Mouse (Mus musculus): ENCODE results near the gene Nos1ap.

Gene Nos1ap

DNA sequence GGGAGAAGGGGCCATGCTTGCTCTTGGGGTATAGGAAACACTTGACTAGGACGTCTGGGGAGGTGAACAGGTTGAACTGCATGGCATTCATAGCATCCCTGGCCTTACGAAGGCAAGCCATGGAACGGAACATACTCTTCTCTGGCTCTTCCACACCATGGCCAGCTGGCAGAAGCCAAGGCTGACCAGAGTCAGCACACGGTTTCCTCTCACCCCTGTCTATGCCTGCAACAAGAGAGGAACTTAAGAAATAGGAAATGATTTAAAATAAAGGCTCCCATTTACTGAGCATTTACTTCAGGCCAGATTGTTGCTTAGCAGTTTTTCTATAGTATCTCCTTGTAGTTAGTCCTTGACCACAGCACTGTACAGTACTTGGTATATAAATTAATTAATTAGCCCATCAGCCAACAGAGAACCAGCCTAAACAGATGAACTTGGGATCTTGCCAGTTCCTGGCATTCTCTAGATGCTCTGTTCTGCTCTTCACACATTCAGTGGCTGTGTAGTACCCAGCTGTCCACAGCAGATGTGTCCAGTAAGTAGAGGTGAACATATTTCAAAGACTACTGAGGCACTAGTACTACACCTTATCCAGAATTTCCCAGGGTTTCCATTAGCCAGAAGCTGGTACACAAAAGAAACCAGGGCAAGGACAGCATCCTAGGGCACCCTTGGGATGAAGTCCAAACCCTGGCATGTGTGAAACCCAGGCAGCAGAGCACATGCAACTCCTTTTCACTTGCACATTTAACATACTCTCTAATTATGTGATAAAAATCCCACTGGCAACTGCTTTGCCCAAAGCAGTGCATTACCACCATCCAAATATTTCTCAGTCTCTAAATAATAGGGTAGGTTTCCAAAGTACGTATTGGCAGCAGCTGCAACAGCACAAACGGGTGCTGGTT, 123.3 kb downstream of the Nos1ap start:
- DNase-seq (ENCODE audit: low spot score in 2 of 2): no peak

DNA sequence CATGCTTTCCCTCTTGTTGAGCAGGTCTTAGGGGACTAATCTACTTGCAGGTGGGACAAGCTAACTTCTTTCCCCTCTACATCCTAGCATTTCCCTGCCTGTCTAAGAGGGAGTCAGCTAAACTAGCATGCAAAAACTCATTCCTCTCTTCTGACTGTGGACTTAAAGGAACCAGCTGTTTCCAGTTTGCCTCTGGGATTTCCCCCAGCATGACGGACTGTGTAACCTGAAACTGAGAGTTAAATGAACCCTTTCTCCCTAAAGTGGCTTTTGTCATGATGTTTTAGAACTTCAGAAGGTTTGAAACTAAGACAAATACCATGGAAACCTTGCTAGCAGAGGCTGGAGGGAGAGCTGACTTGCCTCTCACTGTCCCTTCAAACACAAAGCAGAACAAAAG, 127.5 kb downstream of the Nos1ap start:
- no peak for DNase-seq (ENCODE audit: low spot score in 2 of 2)

DNA sequence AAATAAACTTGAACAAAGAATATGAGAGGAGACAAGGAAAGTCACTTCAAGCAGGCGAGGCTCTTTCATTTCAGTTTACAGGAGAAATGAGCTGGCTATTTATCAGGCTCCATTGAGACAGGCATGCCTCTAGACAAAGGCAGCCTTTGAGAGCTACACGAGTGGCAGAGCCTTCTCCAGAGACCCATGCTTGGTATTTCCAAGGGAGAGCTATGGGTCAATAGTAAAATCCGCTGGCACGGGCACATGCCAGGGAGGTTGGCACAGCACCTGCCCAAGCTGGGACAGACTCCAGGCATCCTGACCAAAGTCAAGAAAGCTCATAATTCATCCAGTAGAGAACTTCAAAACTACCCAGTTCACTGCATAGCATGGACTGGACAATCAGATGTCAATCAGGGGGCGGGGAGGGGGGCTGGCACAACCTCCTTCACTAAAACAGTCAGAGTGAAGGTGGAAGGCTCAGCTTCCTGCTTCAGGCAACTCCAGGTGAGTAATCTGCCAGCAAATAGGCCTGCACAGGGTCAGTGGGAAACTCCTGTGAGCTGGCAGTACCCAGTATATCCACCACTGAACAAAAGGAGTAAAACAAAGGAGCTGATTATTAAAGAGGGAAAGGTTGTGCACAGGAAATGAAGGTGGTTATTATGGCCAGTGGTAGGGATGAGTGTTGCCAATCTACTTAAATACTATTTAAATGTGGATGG, 129.6 kb downstream of the Nos1ap start:
- DNase-seq (ENCODE audit: low spot score in 2 of 2): peak; percentile 63 to 69

DNA sequence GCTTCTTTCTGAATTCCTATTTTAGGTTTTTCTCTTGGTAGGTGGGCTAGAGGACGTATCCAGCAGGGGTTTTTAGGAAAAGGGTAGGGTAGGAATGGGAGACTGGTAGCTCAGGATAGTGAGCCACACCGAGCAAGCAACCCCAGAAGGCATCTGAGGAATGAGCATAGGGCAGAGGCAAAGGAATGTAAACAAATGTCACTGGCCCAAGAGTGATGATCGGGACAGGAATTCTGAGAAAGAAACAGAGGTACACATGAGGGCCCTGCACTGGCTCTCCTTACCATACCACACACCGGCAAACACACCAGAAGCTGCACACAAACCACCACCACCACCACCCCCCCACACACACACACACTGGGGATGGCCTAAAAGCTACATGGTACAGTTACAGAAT, 132.0 kb downstream of the Nos1ap start:
- DNase-seq (ENCODE audit: low spot score in 2 of 2): no peak

DNA sequence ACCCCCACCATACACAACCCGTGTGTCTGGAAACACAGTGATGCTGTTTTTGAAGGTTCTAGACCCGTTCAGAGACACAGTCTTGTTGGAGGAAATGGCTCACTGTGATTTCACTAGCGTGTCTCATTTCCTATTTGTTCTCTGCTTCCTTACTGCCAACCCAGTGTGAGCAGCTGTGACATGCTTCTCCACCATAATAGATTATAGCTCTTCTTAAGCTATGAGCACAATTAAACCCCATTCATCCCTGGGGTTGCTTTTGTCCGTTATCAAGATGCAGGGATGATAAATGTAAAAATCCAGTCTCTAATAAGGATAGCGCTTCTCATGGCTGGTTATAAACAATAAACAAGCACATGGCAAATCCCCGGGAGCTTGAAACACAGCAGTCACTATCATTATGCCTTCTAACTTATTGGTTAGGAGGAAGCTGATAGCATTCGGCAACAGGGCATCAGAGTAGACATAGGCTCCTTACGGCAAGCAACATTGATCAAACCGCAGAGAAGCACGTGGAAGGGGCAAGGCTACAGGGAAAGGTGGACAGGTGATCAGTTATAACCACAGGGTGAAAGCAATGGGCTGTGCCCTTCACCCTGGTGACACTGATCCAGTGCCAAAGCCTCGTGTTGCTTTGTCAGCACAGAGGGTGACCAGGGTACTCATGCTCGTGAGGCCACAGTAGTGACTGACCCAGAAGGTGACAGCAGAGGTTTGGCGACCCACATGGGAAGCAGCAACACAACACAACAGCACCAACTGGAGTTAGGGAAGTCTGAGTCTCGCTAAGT, 133.6 kb downstream of the Nos1ap start:
- no peak for DNase-seq (ENCODE audit: low spot score in 2 of 2)

DNA sequence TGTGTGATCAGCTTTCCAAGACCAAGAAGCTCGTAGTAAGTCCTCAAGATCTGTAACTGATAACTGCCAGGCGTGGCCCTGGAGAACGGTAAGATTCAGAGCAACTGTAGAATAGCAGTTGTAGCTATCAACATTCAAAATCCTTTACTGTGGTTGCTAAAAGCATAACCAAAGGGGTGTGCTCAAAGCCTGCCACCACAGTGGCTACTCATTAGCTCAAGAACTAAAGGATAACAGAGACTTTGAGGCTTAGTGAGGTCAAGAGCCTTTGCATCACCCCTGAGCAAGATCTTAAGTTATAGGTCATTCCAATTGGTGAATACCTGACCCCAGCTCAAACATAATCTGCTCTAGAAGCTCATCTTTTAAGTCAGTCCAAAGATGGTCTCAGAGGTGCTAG, 134.3 kb downstream of the Nos1ap start:
- DNase-seq (ENCODE audit: low spot score in 2 of 2): no peak

DNA sequence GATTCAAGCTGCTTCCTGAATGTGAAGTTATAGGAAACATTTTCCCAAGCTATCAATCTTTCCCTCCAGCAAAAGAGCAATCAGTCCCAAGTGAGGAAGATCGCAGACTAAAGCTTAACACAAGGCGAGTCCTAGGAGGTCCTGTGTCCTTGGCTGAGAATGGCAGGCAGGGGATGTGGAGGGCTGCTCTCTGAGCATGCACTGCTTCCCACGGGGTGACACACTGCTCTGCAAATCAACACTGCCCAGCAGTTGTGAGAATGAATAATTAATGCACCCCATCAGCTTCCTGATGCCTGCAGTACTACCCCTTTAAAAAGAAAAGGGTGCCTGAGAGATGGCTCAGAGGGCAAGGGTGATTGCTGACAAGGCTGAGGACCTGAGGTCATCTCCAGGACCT, 136.2 kb downstream of the Nos1ap start:
- no peak for DNase-seq (ENCODE audit: low spot score in 2 of 2)

DNA sequence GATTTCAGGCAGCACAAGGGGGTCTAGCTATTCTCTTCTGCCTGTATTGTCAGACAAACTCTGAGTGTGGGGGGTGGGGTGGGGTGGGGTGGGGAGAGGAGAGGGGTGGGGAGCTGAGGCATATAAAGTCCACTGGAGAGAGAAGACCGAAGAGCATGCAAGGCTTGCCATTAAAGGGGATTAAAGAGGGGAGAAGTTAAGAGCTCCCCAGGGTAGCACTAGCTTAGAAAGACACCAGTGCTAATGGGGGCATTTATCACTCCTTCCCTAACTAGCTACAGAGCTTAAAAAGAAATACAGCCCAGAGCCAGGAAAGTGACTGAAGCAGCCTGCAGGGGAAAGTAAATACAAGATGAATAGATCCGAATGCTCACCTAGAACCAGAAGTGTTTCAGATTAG, 141.4 kb downstream of the Nos1ap start:
- no peak for DNase-seq (ENCODE audit: low spot score in 2 of 2)

DNA sequence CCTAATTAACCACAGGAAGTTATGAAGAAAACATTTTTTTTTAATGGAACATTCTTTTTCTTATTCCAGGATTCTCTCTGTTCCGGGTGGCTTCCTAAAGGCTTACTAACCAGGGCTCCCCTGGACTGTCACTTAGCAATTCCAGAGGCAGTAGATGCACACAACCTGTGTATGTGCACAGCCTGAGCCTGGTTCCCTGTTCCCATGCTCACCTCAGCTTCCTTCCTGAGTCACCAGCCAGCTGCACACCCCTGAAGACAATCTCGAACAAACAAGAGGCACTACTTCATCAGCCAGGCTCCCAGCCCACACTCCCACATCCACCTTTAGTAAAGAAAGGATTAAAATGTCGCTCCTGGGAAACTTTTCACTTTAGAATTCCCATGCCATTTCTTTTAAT, 144.2 kb downstream of the Nos1ap start:
- no peak for DNase-seq (ENCODE audit: low spot score in 2 of 2)

DNA sequence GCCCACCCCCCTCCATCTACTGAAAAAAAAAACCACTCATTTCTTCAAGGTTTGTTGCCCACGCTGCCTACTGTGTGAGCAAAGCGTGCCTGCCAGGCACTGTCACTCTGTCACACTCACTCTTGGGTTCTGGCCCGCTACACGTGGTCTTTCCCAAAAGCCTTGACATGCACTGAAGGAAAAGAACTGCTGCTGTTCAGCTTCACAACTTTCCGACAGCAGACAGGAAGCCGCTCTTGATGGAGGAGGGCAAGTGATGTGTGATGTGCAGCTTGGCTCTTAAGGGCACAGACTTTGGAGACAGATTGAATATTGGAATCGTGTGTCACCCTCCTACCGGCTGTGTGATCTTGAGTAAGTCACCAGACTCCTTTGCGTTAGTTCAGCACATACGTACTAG, 149.3 kb downstream of the Nos1ap start:
- DNase-seq (ENCODE audit: low spot score in 2 of 2): peak; percentile 38 to 43

DNA sequence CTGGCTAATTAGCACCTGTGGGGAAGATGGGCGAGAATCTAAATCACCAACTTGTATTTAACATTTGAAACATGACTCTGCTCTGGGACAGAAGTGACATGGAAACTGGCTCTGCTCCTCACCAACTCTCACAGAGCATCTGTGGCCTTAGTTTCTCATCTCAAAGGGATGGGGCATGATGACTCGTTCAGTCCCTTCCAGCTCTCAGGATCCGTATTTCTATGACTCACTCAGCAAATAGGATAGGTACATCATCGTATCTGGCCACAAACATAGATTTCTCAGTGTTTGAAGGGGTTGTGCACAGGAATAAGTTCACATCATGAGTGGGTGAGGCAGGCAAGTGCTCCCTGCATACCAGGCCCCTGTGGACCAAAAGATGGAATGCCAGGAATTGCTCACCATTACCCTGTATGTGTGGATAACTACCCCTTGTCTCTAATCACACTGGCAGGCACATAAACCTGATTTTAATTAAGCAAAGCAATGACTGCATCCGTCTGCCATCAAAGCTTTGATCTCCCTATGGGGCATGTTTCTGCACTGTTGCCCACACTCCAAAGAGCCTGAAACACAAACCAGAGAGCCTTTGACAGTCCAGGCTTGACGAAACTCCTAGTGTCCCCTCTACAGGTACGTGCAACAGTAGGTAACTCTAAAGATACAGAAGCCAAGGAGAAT, 151.1 kb downstream of the Nos1ap start:
- DNase-seq (ENCODE audit: low spot score in 2 of 2): no peak

DNA sequence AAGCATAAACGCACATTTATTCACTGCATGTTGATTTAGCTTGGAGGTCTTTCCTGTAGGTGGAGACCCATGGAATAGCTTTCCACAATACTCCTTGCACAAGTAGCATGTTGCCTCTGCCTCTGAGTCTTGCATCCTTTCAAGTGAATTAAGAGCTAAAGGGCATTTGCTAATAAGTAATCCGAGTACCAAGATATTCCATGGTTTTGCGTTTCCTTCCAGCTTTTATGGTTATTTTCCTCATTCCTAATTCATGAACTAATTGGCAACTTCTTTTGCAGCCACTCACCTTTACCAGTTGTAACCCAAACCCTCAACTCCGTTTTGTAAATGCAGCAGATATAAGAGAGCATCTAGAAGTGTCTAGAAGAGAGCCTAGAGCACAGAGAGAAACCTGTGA, 155.5 kb downstream of the Nos1ap start:
- no peak for DNase-seq (ENCODE audit: low spot score in 2 of 2)

DNA sequence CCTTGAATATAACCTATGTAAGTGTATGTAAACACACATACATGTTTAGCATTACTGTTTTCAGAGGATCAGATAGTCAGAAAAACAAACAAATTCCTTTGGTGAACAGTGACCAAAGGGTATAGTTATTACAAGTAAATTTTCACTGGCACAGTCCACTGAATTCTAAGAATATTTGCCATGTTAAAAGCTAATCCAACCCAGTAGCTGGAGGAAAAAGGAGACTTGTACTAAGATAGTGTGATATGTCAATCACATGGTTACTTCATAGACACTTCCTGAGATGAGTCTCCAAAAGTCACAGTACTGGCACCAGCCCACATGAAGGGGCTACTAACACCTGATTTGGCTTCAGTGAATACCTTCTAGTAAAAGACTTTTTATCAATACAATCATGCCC, 156.0 kb downstream of the Nos1ap start:
- DNase-seq (ENCODE audit: low spot score in 2 of 2): peak in 1 of 2 experiments; percentile 3

DNA sequence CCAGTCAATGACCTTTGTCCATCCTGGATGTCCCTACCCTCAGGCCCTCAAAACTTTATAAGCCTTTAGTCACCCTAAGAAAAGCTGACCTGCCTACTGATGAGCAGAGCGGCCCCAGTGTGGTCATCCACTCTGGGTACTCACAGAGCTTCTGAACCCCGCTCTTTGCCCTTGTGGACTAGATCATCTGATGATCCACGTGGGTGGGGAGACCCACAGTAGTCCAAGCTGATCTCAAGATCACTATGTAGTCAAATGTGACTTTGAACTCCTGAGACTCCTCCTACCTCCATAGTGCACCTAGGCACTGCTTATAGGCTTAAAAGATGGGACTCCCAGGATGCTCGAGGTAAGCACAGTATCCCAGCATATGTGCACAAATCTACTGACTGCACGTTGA, 157.4 kb downstream of the Nos1ap start:
- peak in 1 of 2 experiments; percentile 10 for DNase-seq (ENCODE audit: low spot score in 2 of 2)

DNA sequence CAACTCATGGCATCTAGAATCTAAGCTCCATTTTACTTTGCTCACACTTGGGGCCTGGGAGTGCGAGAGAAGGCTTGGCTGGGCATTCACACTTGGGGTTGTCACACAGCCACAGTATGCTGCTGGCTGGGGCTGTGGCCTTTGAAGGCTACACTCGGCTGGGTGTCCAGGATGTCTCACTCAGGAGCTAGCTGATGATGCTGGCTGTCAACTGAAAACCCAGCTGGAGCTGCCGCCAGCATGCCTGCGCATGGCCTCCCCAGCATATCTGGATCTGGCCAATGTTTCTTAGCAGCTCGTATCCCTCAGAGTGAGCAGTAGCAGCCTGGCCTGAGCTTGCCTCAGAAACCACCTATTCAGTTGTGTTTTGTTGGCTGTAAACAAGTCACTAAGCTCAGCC, 158.3 kb downstream of the Nos1ap start:
- DNase-seq (ENCODE audit: low spot score in 2 of 2): peak in 1 of 2 experiments; percentile 34

DNA sequence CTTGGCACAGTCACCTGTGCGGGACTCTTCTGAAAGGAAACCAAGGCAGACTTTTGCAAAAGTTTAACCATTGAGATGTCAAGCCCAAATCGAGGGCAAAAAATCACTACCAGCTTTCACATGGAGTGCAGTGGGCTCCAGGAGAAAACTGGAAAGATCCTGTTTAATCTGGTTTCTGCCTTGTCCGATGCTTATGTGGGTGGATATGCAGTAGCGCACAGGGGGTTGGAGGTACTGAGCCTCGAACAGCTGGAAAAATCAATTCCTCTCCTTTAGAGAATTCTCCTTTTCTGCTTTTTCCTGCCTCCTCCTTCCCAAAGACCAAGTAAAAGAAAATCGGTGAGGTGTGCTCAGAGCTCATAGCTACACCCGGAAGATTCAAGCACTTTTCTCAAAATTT, 159.0 kb downstream of the Nos1ap start:
- DNase-seq (ENCODE audit: low spot score in 2 of 2): peak in 1 of 2 experiments; percentile 8

DNA sequence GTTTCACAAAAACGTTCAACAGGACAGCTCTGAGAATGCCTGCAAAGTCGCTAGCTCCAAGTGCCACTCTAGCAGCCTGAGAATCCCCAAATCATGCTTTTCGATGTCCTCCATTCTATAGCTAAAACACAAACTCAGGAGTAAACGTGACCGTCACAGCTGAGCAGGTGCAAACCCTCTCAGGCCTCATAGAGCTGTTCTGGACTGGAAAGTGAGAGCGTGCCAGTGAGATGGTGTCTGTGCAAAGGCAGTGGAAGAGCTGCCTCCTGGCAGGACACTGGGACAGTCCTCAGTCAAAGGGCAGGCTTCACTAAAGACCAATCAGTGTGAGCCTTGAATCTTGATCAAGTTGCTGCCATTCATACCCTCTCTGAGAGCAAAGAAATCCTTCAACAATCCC, 160.0 kb downstream of the Nos1ap start:
- DNase-seq (ENCODE audit: low spot score in 2 of 2): peak in 1 of 2 experiments; percentile 16

DNA sequence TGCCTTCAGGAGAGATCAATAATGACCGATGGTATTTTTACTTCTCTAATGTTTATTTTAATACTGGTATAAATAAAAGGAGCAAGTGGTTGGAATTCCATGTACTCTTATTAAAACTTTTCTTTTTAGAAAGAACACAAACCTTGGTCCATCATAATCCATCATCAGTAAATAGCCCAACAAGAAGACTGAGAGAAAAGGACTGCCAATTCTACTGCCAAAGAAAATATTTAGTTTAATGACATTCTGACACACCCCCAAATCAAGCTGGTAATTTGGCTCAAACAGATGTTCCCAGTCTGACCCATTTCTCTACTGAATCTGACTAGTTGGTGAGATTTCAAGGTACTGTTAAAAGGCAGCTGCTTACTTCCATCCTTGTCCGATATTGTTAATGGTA, 161.5 kb downstream of the Nos1ap start:
- no peak for DNase-seq (ENCODE audit: low spot score in 2 of 2)

DNA sequence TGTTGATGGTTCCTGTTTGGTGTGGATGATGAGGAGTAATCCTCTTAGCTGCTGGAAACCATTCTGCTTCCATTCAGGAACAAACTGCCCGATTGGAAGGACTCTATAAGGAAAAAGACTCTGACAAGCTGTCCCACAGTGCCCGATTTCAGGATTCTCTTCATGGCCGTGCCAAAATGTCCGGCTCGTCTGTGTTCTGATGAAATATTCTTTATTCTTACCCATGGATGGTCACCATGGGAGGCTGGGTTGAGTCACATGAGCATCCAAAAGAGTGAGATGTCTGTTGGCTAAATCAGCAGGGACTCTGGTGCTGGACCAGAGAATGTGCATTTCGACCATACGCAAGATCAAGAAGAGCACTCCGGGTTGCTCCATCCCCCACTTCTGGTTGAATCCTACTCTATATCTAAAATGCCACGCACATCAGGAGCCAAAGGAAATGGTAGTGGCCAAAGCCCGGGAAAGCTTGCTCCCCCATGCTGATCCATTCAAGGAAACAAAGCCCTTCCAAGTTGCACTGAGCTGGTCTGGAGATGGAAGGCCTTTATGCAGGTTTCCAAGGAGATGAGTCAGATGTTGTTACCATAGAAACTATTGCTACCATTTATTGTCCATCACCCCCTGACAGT, 165.3 kb downstream of the Nos1ap start:
- peak in 1 of 2 experiments; percentile 56 for DNase-seq (ENCODE audit: low spot score in 2 of 2)

DNA sequence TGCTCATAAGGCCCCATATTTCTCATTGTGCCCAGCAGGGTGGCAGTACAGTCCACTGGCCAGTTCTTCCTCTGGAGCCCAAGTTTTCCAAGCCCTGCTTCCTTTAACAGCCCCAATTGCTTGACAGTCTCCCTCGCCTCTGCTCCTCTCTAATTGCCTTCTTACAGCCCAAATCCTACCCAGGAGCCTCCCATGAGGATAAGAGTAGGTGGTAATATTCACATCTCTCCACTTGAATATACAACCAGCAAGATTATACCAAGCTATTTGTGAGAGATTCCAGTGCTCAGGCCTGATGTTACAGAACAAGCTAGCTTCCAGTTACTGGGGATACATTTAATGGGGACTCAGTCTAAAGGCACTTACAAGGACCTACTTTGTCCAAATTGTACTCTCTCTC, 166.6 kb downstream of the Nos1ap start:
- no peak for DNase-seq (ENCODE audit: low spot score in 2 of 2)

DNA sequence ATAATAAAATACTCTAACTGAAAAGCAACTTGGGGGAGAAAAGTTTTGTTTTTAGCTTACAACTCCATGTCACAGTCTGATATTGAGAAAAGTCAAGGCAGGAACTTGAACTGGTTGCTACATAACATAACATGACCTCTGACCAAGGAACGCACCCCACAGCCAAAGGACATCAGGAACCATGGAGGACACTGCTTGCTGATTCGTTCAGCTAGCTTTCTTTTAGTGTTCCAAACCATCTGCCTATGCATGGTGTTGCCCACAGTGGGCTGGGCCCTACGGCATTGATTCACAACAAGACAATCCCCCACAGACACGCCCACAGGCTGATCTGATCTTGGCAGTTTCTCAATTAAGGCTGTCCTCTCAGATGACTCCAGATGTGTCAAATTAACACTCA, 167.5 kb downstream of the Nos1ap start:
- DNase-seq (ENCODE audit: low spot score in 2 of 2): no peak
